Mouse (Mus musculus) T-cell, adult 66 days (primary cell): ENCODE data around the gene Maneal. TPM values are rescaled to one million over a fixed set of nuclear protein-coding genes. Genes with fewer than 3 reads are reported as not detected.

Experiments
- total RNA-seq, 2 experiments: library from RNA; stranded (reverse); gene quantifications; 3 replicates in 1 of 2; 4 replicates in 1 of 2; pipeline ENCODE4 v1.2.4; 2023

Maneal gene
- 1 to 10 TPM; 4.8 to 5.1 TPM for total RNA-seq

DNA sequence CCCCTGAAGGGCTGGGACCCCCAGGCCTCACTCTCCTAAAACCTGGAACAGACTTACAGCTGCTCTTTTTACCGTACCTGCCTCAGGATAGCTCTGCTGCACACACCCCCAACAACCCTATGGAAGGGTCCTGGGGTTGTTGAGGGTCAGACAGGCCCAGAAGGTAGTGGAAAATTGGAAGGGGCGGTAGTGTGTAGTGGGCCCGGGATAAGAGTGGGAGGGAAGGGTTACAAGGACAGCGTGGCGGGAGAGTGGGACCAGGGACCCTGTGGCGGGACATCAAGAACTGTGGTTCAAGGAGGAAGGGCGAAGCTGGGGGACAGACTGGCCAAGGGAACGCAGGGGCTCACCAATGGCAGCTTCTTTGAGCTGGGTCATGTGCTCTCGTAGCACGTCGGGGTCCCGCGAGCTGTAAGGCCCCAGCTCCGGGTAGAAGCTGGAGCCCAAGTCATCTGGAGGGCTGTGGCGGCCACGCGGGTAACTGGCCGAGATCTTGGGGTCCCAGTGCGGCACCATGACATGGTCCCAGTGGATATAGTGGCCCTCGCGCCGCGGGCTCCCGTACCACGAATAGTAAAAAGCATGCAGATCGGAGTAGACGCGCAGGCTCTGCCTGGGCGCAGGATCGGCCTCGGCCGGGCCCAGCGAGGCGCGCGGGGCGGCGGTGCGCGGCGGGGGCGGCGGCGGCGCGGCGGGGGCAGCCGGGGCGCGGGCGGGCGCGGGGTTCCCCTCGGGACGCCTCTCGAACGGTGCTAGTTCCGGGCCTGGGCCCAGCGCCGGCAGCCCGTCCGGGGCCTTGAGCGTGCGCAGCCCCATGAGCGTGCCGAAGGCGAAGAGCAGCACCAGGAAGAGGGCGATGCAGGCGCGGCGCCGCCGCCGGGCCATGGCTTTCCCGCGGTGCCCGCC is at the start of gene Maneal:
TSS of gene Maneal (minus strand) at position 889 of the 906 bp plus-strand sequence.

DNA sequence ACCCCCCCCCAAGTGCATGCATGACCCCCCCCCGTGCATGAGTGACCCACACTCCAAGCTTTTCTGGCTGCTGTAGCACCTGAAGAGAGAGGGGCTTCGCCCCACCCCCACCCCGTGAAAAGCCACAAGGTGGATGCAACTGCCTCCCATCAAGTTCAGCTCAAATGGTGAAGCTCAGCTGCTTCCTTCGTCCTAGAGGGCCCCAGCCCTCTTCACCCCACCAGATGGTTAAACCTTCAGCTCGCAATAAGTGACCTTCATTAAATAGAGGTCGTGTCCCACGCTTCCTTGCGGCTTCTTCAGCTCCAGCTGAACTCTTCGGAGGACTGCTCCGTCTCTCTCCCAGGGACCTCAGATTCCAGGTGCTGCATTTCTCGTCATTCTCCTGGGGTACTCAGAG is 18.6 kb upstream of the Maneal start, which contains the start of gene Epha10:
TSS of gene Epha10 (plus strand) at position 301 of the 400 bp plus-strand sequence.

GRCm38 (mm10) chr4:124850933-124851658 is 10.9 kb downstream of the Maneal start, which contains the start of gene 1110065P20Rik:
1110065P20Rik (minus strand) TSS chr4:124851196.

GRCm38 (mm10) chr4:124850261-124850913 is 11.6 kb downstream of the Maneal start, which contains the start of gene Yrdc:
Yrdc (plus strand) TSS chr4:124850679.

Other genes starting within 250 kb of the Maneal start
- gene Pou3f1, start 205.4 kb downstream of the Maneal start, total RNA-seq: not detected
- gene Utp11, start 168.6 kb downstream of the Maneal start, total RNA-seq: 10 to 100 TPM; 23.7 to 24.7 TPM
- gene Fhl3, start 161.5 kb downstream of the Maneal start, total RNA-seq: 10 to 100 TPM; 21.2 to 22.7 TPM
- gene Sf3a3, start 147.4 kb downstream of the Maneal start, total RNA-seq: 10 to 100 TPM; 60.4 to 68.1 TPM
- 100 to 1,000 TPM in 1 of 2 experiments, 10 to 100 TPM in 1; 80.5 to 104 TPM for gene Inpp5b, start 120.3 kb downstream of the Maneal start, total RNA-seq
- gene Mtf1, start 60.1 kb downstream of the Maneal start, total RNA-seq: 10 to 100 TPM; 33.5 to 40.3 TPM
- 100 to 1,000 TPM; 111 to 120 TPM for gene Yrdc, start 11.5 kb downstream of the Maneal start, total RNA-seq
- 10 to 100 TPM; 21.6 to 26.9 TPM for gene 1110065P20Rik, start 11.0 kb downstream of the Maneal start, total RNA-seq
- gene Epha10, start 18.7 kb upstream of the Maneal start, total RNA-seq: not detected
- 10 to 100 TPM; 21.1 to 21.9 TPM for gene 9930104L06Rik, start 74.9 kb upstream of the Maneal start, total RNA-seq
- gene Cdca8, start 77.1 kb upstream of the Maneal start, total RNA-seq: 1 to 10 TPM; 4.2 to 9.0 TPM
- gene Rspo1, start 124.3 kb upstream of the Maneal start, total RNA-seq: not detected
- gene Gnl2, start 154.4 kb upstream of the Maneal start, total RNA-seq: 10 to 100 TPM; 81.0 to 90.1 TPM
- gene Dnali1, start 203.5 kb upstream of the Maneal start, total RNA-seq: not detected
- 10 to 100 TPM; 49.1 to 56.6 TPM for gene Snip1, start 204.5 kb upstream of the Maneal start, total RNA-seq
- 10 to 100 TPM; 43.7 to 47.9 TPM for gene Meaf6, start 223.0 kb upstream of the Maneal start, total RNA-seq